Mouse (Mus musculus): ENCODE measurements around the gene Vmn1r201.

Gene Vmn1r201

DNA sequence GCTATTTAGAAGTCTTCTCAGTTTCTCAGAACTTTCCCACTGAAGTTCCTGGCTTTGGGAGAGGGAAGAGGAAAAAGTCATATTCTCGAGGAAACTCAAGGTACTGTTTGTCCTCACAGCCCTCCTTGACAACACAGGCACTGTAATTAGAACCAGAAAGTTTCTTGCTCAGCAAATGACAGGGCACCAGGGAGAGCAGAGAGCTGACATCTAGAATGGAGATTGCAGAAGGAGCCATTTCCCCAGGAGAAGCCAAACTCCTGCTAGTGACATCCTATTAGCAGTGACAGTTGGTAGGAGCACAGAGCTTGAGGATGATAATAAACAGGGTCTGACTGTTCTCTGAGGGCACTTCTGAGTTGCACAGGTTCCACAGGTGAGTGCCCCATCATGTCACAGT, at the start of gene Vmn1r201:
Gene Vmn1r201 (plus strand): TSS at position 301 of the 400 bp plus-strand sequence.
- DNase-seq (ENCODE audit: low read depth in 1 of 2, low spot score in 2 of 2) = no peak

GRCm38 (mm10) chr13:22455145-22455544, 16.6 kb upstream of the Vmn1r201 start:
- no peak for DNase-seq (ENCODE audit: low read depth in 1 of 2, low spot score in 2 of 2)

- DNase-seq (ENCODE audit: low read depth in 1 of 2, low spot score in 2 of 2) = no peak
Observed at GRCm38 (mm10) chr13:22502431-22502830, 30.7 kb downstream of the Vmn1r201 start.

GRCm38 (mm10) chr13:22505281-22505680, 33.6 kb downstream of the Vmn1r201 start, which contains the start of gene Vmn1r202:
Gene Vmn1r202, minus strand, starts transcription at chr13:22505381.
- no peak for DNase-seq (ENCODE audit: low read depth in 1 of 2, low spot score in 2 of 2)

DNA sequence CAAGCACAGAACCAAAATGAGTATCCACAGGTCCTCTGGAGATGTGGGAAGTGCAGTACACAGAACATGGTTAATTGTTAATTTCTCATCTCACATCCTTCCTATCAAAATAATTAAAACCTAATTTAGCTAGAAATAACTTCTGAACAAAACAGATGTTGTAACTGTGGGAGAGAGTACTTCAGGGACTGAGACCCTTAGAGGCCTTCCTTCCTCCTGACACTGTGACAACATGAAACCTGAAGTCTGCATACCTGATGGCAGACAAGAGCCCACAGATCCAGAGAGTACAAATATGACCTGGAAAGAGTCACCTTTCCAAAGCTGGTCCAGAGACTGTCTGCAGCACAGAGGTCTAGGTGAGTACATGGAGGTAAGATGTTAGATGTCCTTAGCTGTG, 46.1 kb downstream of the Vmn1r201 start, which contains the start of gene Vmn1r203:
Gene Vmn1r203 (plus strand): TSS at position 301 of the 400 bp plus-strand sequence.
- DNase-seq (ENCODE audit: low read depth in 1 of 2, low spot score in 2 of 2) = no peak

Measured in monocyte, adult 2 months (primary cell).